35 mouse cellular contexts compared by ENCODE assay signal in the genomic region with DNA sequence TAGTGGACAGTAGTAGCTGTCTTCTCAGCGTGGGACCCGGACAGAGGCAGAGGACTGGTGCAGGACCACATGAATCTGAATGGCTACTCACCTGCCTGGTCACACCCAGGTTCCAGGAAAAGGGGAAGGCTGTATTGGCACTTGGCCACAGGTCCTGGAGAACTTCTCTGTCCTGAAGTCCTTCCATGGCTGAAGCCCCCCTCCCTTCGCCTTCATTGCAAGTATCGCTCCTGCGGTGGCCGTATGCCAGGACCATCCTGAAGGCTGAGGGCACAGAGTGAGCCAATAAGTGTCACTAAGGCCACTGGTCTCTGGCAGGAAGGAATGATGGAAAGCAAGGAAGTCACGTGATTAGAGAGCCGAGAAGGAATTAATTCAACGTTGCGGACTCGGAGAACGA. TPM values are rescaled to one million over a fixed set of nuclear protein-coding genes. Genes with fewer than 3 reads are reported as not detected.
"Had no signal": no experiment of that assay in that cellular context is flagged by ENCODE, and none has a peak within 500 bp of the region (broad histone marks: within the 10 kb centered on the region; RNA-seq: fewer than 3 reads in every experiment).

No protein-coding gene starts in this region.

- H3K27ac ChIP-seq: heart, adult 2 months; heart, embryonic 13.5 days; heart, embryonic 15.5 days; hindbrain, embryonic 10.5 days; hindbrain, embryonic 12.5 days; hindbrain, embryonic 13.5 days; hindbrain, embryonic 14.5 days; hindbrain, embryonic 15.5 days; hindbrain, postnatal 0 days; intestine, embryonic 15.5 days; kidney, embryonic 15.5 days; kidney, postnatal 0 days; layer of hippocampus, adult 2 months had no signal

- H3K4me2 ChIP-seq: heart, embryonic 11.5 days; heart, embryonic 12.5 days; heart, embryonic 13.5 days; heart, embryonic 15.5 days; hindbrain, embryonic 12.5 days; hindbrain, embryonic 13.5 days; hindbrain, embryonic 14.5 days; hindbrain, embryonic 15.5 days; intestine, embryonic 15.5 days; kidney, embryonic 15.5 days had no signal

- ATAC-seq: hindbrain, embryonic 16.5 days; hindbrain, postnatal 0 days; inflammation-experienced regulatory T-cells, adult 6 months; intestine, embryonic 15.5 days; intestine, embryonic 16.5 days; intestine, postnatal 0 days had no signal

- H3K4me3 ChIP-seq: heart, adult 2 months; heart, embryonic 12.5 days; heart, embryonic 13.5 days; heart, embryonic 15.5 days; hindbrain, embryonic 10.5 days; hindbrain, embryonic 12.5 days; hindbrain, embryonic 13.5 days; hindbrain, embryonic 15.5 days; intestine, embryonic 15.5 days; kidney, embryonic 15.5 days; layer of hippocampus, adult 2 months had no signal

- H3K9ac ChIP-seq: heart, embryonic 12.5 days; heart, embryonic 13.5 days; heart, embryonic 15.5 days; hindbrain, embryonic 12.5 days; hindbrain, embryonic 13.5 days; hindbrain, embryonic 14.5 days; hindbrain, embryonic 15.5 days; intestine, embryonic 15.5 days; kidney, embryonic 15.5 days had no signal

- H3K36me3 ChIP-seq: heart, embryonic 12.5 days; heart, embryonic 15.5 days; hindbrain, embryonic 12.5 days; hindbrain, embryonic 13.5 days; hindbrain, embryonic 15.5 days; intestine, embryonic 15.5 days had no signal

- H3K9me3 ChIP-seq: heart, embryonic 12.5 days; heart, embryonic 13.5 days; heart, embryonic 15.5 days; hindbrain, embryonic 12.5 days; hindbrain, embryonic 13.5 days; hindbrain, embryonic 15.5 days; intestine, embryonic 15.5 days; kidney, embryonic 15.5 days had no signal

- DNase-seq: heart, adult 2 months; heart, postnatal 10 days; heart, postnatal 14 days; heart, postnatal 36 days; heart, postnatal 4 days; kidney, adult 11 months; kidney, adult 18-20 months; kidney, adult 2 months; kidney, adult 8-10 months; kidney, adult 9 months; kidney, postnatal 10 days; kidney, postnatal 14 days; kidney, postnatal 25 days; kidney, postnatal 36 days; kidney, postnatal 4 days; layer of hippocampus, adult 9-11 months; layer of hippocampus, postnatal 36 days had no signal

- H3K27me3 ChIP-seq: heart, embryonic 13.5 days; heart, embryonic 15.5 days; hindbrain, embryonic 12.5 days; hindbrain, embryonic 15.5 days; intestine, embryonic 15.5 days; kidney, embryonic 15.5 days had no signal

RNA-seq across cellular contexts. Expression of a gene that starts 55.9 kb away (rescaled TPM):
- polyA plus RNA-seq: heart, embryonic 13.5 days; inflammation-experienced regulatory T-cells, adult 6 months had no signal
